Mouse (Mus musculus) hindbrain, embryonic 14.5 days (tissue): ENCODE data around the gene Ttc7b. TPM values are rescaled to one million over a fixed set of nuclear protein-coding genes. Genes with fewer than 3 reads are reported as not detected.

ENCODE experiments used
- ATAC-seq: fragments of 200-750 bp; cut with Nextera tagmentation; 2 replicates; pipeline ENCODE4 v1.8.0; 2017; ENCODE audit warnings: moderate number of reproducible peaks, mild to moderate bottlenecking, moderate TSS enrichment, moderate library complexity; ENCODE audit not compliant: low FRiP score
- DNase-seq: peaks from one replicate; pipeline ENCODE4 v3.0.0-alpha.2; 2015; ENCODE audit warnings: low spot score
- H3K27ac ChIP-seq: fragments of 300-500 bp; sonication (generic); 2 replicates; pipeline ENCODE4 v1.5.1; 2014; ENCODE audit warnings: mild to moderate bottlenecking, moderate library complexity
- H3K27me3 ChIP-seq: fragments of 300-500 bp; sonication (generic); 2 replicates; pipeline ENCODE4 v1.6.1; 2014; ENCODE audit warnings: mild to moderate bottlenecking, low read length, mixed read lengths; ENCODE audit not compliant: control insufficient read depth, insufficient read depth
- H3K36me3 ChIP-seq: fragments of 300-500 bp; sonication (generic); replicated peaks from 2 replicates; pipeline ENCODE4 v1.6.1; 2014; ENCODE audit not compliant: control insufficient read depth, insufficient read depth
- H3K4me1 ChIP-seq: fragments of 300-500 bp; sonication (generic); replicated peaks from 2 replicates; pipeline ENCODE4 v1.6.1; 2014; ENCODE audit warnings: antibody characterized with exemption, low read length, mixed read lengths; ENCODE audit not compliant: control insufficient read depth, insufficient read depth
- H3K4me2 ChIP-seq: fragments of 300-500 bp; sonication (generic); replicated peaks from 2 replicates; pipeline ENCODE4 v1.6.1; 2014; ENCODE audit warnings: mild to moderate bottlenecking, moderate library complexity
- H3K4me3 ChIP-seq: fragments of 300-500 bp; sonication (generic); replicated peaks from 2 replicates; pipeline ENCODE4 v1.5.1; 2014; ENCODE audit warnings: mild to moderate bottlenecking, low read length
- H3K9ac ChIP-seq: fragments of 300-500 bp; sonication (generic); 2 replicates; pipeline ENCODE4 v1.6.1; 2014
- H3K9me3 ChIP-seq: fragments of 300-500 bp; sonication (generic); 2 replicates; pipeline ENCODE4 v1.6.1; 2016; ENCODE audit warnings: low read length; ENCODE audit not compliant: control insufficient read depth
- WGBS: fragments of 180-500 bp; shearing (Covaris S2); extraction: QIAGEN DNeasy Blood & Tissue Kit; methylation state at CpG from one replicate; pipeline ENCODE4 v1.1.7; 2014; 5-methylcytosine and 5-hydroxymethylcytosine counted together
- polyA plus RNA-seq: library from polyadenylated mRNA; unstranded; fragments of >200 nt; fragmentation: Nextera tagmentation; extraction: Ambion mirVana; gene quantifications from 2 replicates; pipeline ENCODE4 v1.2.1, GENCODE M21; 2014

Gene Ttc7b
- polyA plus RNA-seq, 1 experiment from 2014 or later: 12.4 TPM

DNA sequence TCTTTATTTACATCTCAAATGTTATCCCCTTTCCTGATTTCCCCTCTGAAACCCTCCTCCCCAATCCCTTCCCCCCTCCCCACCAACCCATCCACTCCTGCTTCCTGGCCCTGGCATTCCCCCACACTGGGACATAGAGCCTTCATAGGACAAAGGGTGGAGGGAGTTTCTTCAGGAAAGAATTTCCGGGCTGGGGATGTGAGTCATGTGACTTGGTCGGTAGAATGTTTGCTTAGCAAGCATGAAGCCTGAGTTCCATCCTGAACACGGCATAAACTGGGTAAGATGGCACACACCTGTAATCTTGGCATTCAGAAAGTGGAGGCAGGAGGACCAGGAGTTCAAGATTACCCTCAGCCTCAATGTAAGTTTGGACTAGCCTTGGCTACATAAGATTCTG is 151.4 kb downstream of the Ttc7b start:
- H3K36me3 ChIP-seq: peaks cover 78% of the 10 kb centered on the region
- H3K9ac ChIP-seq: no peak overlapping the region
- 0 out of 2 replicates have a peak, but pooled peaks cover 3% of the 10 kb centered on the region for H3K9me3 ChIP-seq
- DNase-seq: no peak
- H3K4me3 ChIP-seq: no peak overlapping the region
- H3K4me2 ChIP-seq: no peak overlapping the region
- WGBS: 61% methylated on average over 3 of the region's 3 CpGs
- H3K27me3 ChIP-seq: no peaks in the 10 kb centered on the region
- no peak for ATAC-seq
- H3K4me1 ChIP-seq: no peaks in the 10 kb centered on the region
- H3K27ac ChIP-seq: no peak overlapping the region

DNA sequence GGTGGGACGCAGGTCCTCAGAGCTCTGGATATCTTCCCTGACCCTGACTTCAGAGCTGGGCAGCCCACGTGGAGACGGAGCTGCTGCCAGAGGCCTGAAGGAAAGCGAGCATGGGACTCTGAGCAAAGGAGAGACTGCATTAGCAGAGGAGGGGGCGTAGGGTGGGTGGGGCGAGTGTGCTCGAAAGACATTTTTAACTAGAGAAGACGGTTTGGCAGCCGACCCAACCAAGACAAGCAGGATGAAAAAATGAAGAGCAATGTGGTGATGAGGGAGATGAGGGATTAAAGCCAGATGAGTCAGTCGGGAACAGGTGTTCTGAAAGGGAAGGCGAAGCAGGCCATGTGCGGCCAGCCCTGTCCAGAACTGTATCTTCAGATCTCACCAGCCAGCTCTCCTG is 159.3 kb downstream of the Ttc7b start:
- no peak for ATAC-seq
- H3K27ac ChIP-seq: no peak overlapping the region
- no peak overlapping the region for H3K4me3 ChIP-seq
- no peak for DNase-seq
- no peak overlapping the region for H3K9ac ChIP-seq
- no peak overlapping the region for H3K4me2 ChIP-seq
- H3K36me3 ChIP-seq: peaks cover 60% of the 10 kb centered on the region
- no peaks in the 10 kb centered on the region for H3K9me3 ChIP-seq
- no peaks in the 10 kb centered on the region for H3K4me1 ChIP-seq
- no peaks in the 10 kb centered on the region for H3K27me3 ChIP-seq
- 85% methylated on average over 12 of the region's 12 CpGs for WGBS

DNA sequence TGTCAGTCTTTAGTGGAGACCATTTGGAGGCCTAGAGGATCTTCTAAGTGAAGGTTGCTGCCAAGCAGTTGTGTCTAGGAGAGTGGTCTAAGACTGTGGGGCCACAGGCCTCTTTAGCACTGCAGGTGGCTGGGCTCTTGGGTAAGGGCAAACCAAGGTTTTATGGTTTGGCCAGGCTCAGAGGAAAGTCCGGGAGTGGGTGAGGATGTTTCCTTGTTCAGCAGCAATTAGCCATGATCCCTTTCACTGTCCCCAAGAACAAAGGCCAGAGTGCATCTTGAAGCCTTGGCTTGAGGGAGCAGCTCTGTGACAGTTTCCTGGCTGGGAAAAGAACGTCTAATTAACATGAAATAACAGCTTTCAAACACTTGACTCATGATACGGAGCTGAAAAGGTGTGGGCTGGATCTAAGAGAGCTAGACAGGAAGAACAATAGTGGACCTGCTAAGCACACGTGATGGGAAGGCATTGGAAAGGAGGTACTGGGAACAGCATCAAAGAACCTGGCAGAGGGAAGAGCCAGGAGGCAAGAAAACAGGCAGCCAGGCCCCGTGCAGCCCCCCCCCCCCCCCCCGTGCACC is 162.5 kb downstream of the Ttc7b start:
- Histone ChIP-seq H3K9ac (no peak overlapping the region), H3K27me3 (no peaks in the 10 kb centered on the region), H3K9me3 (no peaks in the 10 kb centered on the region), H3K27ac (no peak overlapping the region), H3K4me1 (no peaks in the 10 kb centered on the region), H3K4me3 (no peak overlapping the region), H3K4me2 (no peak overlapping the region), H3K36me3 (peaks cover 45% of the 10 kb centered on the region; the same call in 1 of the 2 replicates)
- DNase-seq: no peak
- 62% methylated on average over 6 of the region's 6 CpGs for WGBS
- ATAC-seq: no peak

- Histone ChIP-seq H3K4me2 (no peak overlapping the region), H3K9me3 (no peaks in the 10 kb centered on the region), H3K4me1 (no peaks in the 10 kb centered on the region), H3K36me3 (peaks cover 37% of the 10 kb centered on the region; the same call in 1 of the 2 replicates), H3K4me3 (no peak overlapping the region), H3K27ac (no peak overlapping the region), H3K27me3 (no peaks in the 10 kb centered on the region), H3K9ac (no peak overlapping the region)
- ATAC-seq (no peak), DNase-seq (no peak)
- WGBS: 96% methylated on average over 7 of the region's 7 CpGs
Measured at GRCm38 (mm10) chr12:100356407-100356806, 164.2 kb downstream of the Ttc7b start.

DNA sequence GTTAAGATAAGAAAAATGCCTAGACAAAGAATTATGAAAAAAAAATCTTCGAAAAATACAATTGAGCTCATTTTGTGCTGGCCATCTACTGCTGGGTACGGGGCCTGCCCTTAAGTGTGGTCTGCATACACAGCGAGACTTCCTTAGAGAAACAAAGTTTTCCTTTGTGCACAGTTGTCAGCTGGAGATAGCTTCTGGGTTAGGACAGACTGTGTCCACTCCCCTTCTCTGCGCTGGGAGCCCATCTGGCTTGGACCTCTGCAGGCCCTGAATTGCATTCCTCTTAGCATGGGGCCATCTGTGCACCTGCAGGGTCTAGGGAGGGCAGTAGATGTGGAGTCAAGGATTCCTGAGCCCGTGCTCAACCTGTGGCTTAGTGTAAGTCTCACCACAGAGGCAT is 165.1 kb downstream of the Ttc7b start:
- H3K4me3 ChIP-seq: no peak overlapping the region
- no peaks in the 10 kb centered on the region for H3K9me3 ChIP-seq
- ATAC-seq (no peak), DNase-seq (no peak)
- 67% methylated on average over 5 of the region's 5 CpGs for WGBS
- no peak overlapping the region for H3K9ac ChIP-seq
- no peak overlapping the region for H3K27ac ChIP-seq
- no peaks in the 10 kb centered on the region for H3K27me3 ChIP-seq
- no peaks in the 10 kb centered on the region for H3K4me1 ChIP-seq
- no peak overlapping the region for H3K4me2 ChIP-seq
- H3K36me3 ChIP-seq: peaks cover 35% of the 10 kb centered on the region

DNA sequence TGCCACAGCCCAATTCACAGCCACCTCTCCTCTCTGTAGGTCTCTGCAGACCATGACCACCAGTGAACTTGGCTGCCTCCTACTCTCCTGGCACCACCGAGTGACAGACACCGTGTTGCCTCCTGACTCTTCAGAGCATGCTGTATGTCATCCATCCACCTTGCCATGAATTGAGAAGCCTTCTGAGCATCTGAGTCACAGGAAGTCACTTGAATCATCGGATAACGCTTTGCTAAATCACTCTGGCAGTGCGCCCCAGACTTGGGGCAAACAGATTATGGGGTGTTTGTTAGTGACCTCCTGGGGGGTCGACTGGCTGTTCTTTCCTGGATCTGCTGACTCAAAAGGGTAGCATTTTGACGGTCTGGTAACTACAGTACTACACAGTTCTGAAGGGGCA is 166.7 kb downstream of the Ttc7b start:
- Histone ChIP-seq H3K36me3 (peaks cover 34% of the 10 kb centered on the region), H3K9ac (no peak overlapping the region), H3K27ac (no peak overlapping the region), H3K4me3 (no peak overlapping the region), H3K4me2 (no peak overlapping the region), H3K4me1 (no peaks in the 10 kb centered on the region), H3K9me3 (no peaks in the 10 kb centered on the region), H3K27me3 (no peaks in the 10 kb centered on the region)
- WGBS: 80% methylated on average over 7 of the region's 7 CpGs
- DNase-seq (no peak), ATAC-seq (no peak)

DNA sequence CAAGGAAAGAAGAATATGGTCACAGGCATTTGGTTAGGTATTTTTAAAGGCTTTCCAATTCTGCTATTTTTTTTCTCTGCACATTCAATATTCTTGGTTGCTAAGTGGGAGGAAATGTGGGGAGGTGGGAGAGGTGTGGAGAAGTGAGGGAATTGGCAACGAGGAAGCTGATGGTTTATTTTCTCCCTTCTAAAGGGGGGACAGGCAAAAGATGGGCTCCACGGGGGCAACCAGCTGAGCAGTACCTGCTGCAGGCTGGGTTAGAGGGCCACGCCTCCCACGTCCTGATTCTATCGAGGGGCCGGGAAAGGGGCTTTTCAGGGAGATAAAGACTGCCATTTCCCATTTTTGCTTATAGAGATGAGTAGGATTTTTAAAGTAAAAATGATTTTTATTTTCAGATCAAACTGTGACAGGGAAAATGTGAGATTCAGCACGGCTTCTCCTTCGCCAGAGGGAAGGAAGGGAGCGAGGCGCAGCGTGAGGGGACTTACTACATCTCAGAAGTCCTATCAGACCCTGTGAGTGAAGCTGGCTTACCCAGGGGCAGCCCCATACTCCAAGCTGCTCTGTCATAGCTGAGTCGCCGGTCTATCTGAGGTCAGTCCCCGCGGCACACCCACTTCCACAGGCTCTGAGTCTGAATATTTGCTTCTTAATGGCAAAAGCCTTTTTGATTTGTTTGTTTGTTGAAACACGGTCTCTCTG is 167.4 kb downstream of the Ttc7b start:
- ATAC-seq (no peak), DNase-seq (no peak)
- no peaks in the 10 kb centered on the region for H3K9me3 ChIP-seq
- H3K36me3 ChIP-seq: peaks cover 34% of the 10 kb centered on the region
- H3K9ac ChIP-seq: no peak overlapping the region
- H3K4me3 ChIP-seq: no peak overlapping the region
- WGBS: 88% methylated on average over 16 of the region's 16 CpGs
- no peak overlapping the region for H3K27ac ChIP-seq
- H3K4me1 ChIP-seq: no peaks in the 10 kb centered on the region
- H3K4me2 ChIP-seq: no peak overlapping the region
- H3K27me3 ChIP-seq: no peaks in the 10 kb centered on the region

GRCm38 (mm10) chr12:100352094-100352493 is 168.5 kb downstream of the Ttc7b start:
- H3K4me2 ChIP-seq: no peak overlapping the region
- no peak for ATAC-seq
- no peak overlapping the region for H3K27ac ChIP-seq
- no peak overlapping the region for H3K9ac ChIP-seq
- H3K9me3 ChIP-seq: no peaks in the 10 kb centered on the region
- H3K4me3 ChIP-seq: no peak overlapping the region
- no peaks in the 10 kb centered on the region for H3K4me1 ChIP-seq
- WGBS: 87% methylated on average over 6 of the region's 6 CpGs
- H3K36me3 ChIP-seq: peaks cover 34% of the 10 kb centered on the region
- DNase-seq: no peak
- no peaks in the 10 kb centered on the region for H3K27me3 ChIP-seq

- H3K4me3 ChIP-seq: no peak overlapping the region
- H3K27ac ChIP-seq: no peak overlapping the region
- H3K27me3 ChIP-seq: no peaks in the 10 kb centered on the region
- H3K9me3 ChIP-seq: no peaks in the 10 kb centered on the region
- H3K4me1 ChIP-seq: no peaks in the 10 kb centered on the region
- no peak overlapping the region for H3K4me2 ChIP-seq
- DNase-seq: no peak
- ATAC-seq: no peak
- H3K36me3 ChIP-seq: peaks cover 37% of the 10 kb centered on the region
- WGBS: 72% methylated on average over 6 of the region's 6 CpGs
- no peak overlapping the region for H3K9ac ChIP-seq
Measured at GRCm38 (mm10) chr12:100343554-100343953, 177.1 kb downstream of the Ttc7b start.
